Mouse (Mus musculus): ENCODE data around the gene Acp7. TPM values are rescaled to one million over a fixed set of nuclear protein-coding genes. Genes with fewer than 3 reads are reported as not detected.

The Acp7 gene
- total RNA-seq, 2 experiments from 2014 or later = 0.53 to 1.1 TPM

Small RNAs within 50 kb of the gene (microRNA-seq; reads per million reads assigned to microRNA genes)
- gene Mir7049 = 0.26 to 1.0 reads per million in 2 experiments

Other genes with a start within 250 kb of the Acp7 start
- gene Med29, start 238.6 kb downstream of the Acp7 start, total RNA-seq (2021) = 10 to 100 TPM; 18.0 to 19.8 TPM
- 10 to 100 TPM; 59.9 to 60.0 TPM for gene Paf1, start 238.4 kb downstream of the Acp7 start, total RNA-seq (2021)
- 1 to 10 TPM; 2.6 to 3.3 TPM for gene Gmfg, start 193.9 kb downstream of the Acp7 start, total RNA-seq (2021)
- gene Lrfn1, start 179.4 kb downstream of the Acp7 start, total RNA-seq (2021) = 10 to 100 TPM; 97.0 to 98.5 TPM
- gene Ifnl2, start 120.9 kb downstream of the Acp7 start, total RNA-seq (2021) = not detected
- gene Ifnl3, start 108.5 kb downstream of the Acp7 start, total RNA-seq (2021) = not detected
- gene Sycn, start 90.4 kb downstream of the Acp7 start, total RNA-seq (2021) = not detected
- gene Nccrp1, start 84.1 kb downstream of the Acp7 start, total RNA-seq (2021) = under 1 TPM; 0.36 to 0.53 TPM
- 10 to 100 TPM; 59.8 to 61.6 TPM for gene Samd4b, start 33.2 kb downstream of the Acp7 start, total RNA-seq (2021)
- 1 to 10 TPM; 8.7 to 10.0 TPM for gene Pak4, start 33.1 kb downstream of the Acp7 start, total RNA-seq (2021)
- gene Fbxo27, start 61.5 kb upstream of the Acp7 start, total RNA-seq (2021) = 10 to 100 TPM; 16.9 to 19.9 TPM
- gene Fbxo17, start 85.5 kb upstream of the Acp7 start, total RNA-seq (2021) = under 1 TPM; 0.88 to 0.93 TPM
- 10 to 100 TPM; 60.4 to 66.5 TPM for gene Mrps12, start 110.5 kb upstream of the Acp7 start, total RNA-seq (2021)
- gene Sars2, start 110.7 kb upstream of the Acp7 start, total RNA-seq (2021) = 10 to 100 TPM; 13.0 to 17.9 TPM
- 1 to 10 TPM; 1.3 TPM for gene Ccer2, start 124.8 kb upstream of the Acp7 start, total RNA-seq (2021)
- 100 to 1,000 TPM; 189 to 230 TPM for gene Sirt2, start 135.4 kb upstream of the Acp7 start, total RNA-seq (2021)
- 10 to 100 TPM; 39.3 to 39.6 TPM for gene Nfkbib, start 136.2 kb upstream of the Acp7 start, total RNA-seq (2021)
- 1 to 10 TPM; 1.6 to 2.5 TPM for gene Rinl, start 157.6 kb upstream of the Acp7 start, total RNA-seq (2021)
- 100 to 1,000 TPM; 401 to 422 TPM for gene Hnrnpl, start 177.2 kb upstream of the Acp7 start, total RNA-seq (2021)
- 10 to 100 TPM; 43.6 to 44.2 TPM for gene Ech1, start 193.9 kb upstream of the Acp7 start, total RNA-seq (2021)
- gene Lgals4, start 202.5 kb upstream of the Acp7 start, total RNA-seq (2021) = 1 to 10 TPM; 2.6 TPM
- under 1 TPM in 1 of 2 experiments, not detected in 1; 0.47 TPM for gene Lgals7, start 232.5 kb upstream of the Acp7 start, total RNA-seq (2021)